Mouse (Mus musculus) cerebellum, adult 18-20 months (tissue): ENCODE results near the gene Zkscan1.
"Not testable (repeated sequence)": the region's sequence is repeated elsewhere in the genome, so short reads cannot be mapped to it uniquely, and the experiment has no call there.

Experiments used
- DNase-seq, 2 experiments: peaks; one replicate each; pipeline ENCODE4 v3.0.0; 2021

The Zkscan1 gene

DNA sequence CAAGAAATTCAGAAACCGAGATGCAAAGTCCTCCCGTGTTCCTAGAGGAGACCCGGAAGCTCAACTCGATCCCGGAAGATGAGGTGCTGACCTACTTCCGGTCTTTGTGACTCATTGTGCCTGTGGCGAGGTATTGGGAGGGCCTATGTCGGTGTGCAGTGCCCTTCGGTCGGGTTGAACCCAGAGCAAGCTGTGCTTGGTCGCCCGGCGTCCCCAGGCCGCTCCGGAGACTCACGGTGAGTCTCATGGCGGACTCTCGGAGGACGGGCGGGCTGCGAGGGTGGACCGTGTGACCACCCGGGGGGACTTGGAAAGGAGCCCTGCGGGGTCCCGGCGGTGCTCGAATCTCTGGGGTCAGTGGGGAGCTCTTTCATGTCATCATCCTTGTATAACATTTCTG is at the start of gene Zkscan1:
TSS of gene Zkscan1 (plus strand) at position 89 of the 400 bp plus-strand sequence.
- DNase-seq: peak; percentile 80 to 87

DNA sequence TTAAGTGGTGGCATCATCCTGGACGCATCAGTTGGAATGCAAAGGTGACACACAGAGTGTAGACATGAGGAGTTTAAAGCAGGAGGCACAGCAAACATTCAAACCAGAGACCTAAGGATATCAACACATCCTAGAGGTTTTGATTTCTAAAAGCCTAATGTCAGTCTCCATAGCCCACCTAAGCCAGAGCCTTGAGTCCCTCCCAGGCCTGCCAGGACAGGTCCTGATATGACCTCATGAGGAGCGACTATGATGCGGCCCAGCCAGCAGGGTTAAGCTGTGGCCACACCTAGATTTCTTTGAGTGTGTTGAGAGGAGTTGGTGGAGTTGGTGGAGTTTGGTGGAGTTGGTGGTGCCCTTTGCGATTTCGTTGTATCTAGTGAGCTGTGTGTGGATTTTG is 32.0 kb upstream of the Zkscan1 start, which contains the start of gene Smok3c:
TSS of gene Smok3c (plus strand) at position 301 of the 400 bp plus-strand sequence.
- DNase-seq: not testable (repeated sequence)

DNA sequence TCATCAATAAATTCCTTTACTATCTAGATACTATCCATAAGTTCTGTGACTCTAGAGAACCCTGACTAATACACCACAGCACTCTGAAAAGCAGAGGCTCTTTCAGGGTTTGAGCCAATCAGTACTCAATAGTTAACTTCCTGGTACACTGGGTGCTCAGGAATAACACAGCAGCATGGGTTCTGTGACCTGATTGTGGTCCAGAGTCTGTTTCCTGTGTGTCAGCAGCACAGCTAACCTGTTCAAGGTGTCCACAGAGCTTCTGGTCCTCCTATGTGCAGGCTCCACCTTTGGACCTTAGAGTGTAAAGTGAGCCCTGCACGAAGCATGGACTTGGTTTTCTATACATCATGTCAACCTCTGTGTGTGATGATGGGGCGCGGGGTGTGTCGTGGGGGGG is 11.1 kb upstream of the Zkscan1 start:
- DNase-seq: no peak

DNA sequence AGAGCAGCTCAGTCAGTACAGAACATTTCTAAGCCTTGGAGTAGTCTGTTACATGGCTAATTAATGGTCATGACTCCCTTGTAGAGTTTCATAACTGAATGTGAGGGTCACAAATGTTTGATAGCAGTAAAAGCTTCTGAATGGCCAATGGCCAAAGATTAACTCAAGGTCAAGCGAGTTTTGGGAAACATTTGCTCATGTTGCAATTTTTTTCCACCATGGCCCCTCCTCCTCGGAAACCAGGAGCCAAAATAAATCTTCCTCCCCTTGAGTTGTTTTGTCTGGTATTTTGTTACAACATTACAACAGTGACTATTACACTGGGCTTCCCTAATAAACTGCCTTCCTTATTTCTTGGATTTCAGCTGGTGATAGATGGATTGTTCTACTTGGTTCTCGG is 9.2 kb upstream of the Zkscan1 start:
- no peak for DNase-seq

GRCm38 (mm10) chr5:138076148-138076547 is 8.7 kb upstream of the Zkscan1 start:
- DNase-seq: no peak

DNA sequence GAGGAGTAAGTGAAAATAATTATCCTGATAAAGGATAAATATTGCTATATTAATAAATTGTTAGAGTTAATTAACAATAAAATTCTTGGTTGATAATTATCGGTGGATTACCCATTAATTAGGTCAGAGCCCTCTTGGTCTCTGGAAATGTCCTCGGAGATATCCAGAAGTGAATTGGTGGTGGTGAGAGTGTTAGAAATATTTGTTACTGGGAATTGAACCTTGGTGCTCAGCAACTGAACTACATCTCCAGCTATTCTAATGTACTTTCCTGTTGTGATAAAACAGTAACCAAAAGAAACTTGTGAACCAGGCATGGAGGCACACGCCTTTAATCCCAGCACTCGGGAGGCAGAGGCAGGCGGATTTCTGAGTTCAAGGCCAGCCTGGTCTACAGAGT is 4.4 kb upstream of the Zkscan1 start:
- no peak for DNase-seq

DNA sequence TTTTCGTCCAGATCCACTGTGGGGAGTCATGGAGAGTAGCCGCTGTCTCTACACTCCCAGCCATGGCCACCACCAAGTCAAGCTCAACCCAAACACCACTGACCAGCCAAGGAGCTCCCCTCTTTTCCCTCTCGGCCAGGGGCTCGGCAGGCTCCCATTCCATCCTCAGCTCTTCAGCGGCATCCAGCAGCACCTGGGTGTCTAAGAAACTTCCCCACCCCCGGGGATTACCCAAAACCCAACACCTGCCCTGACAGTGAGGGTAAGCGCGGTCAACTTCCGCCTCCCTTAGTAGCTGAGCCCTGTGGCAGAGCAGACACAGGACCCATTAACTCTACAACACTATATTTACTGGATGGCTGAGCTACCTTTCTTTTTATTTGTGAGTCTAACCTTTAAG is 3.4 kb upstream of the Zkscan1 start:
- DNase-seq: no peak

- DNase-seq: no peak
Measured at GRCm38 (mm10) chr5:138083318-138083900, 1.5 kb upstream of the Zkscan1 start.

GRCm38 (mm10) chr5:138083936-138084335 is 948 bp upstream of the Zkscan1 start:
- no peak for DNase-seq

- peak in 1 of 2 experiments; percentile 15 for DNase-seq
Measured at GRCm38 (mm10) chr5:138084507-138084906, 377 bp upstream of the Zkscan1 start.

- DNase-seq: no peak
Measured at GRCm38 (mm10) chr5:138085421-138085911, 582 bp downstream of the Zkscan1 start.

DNA sequence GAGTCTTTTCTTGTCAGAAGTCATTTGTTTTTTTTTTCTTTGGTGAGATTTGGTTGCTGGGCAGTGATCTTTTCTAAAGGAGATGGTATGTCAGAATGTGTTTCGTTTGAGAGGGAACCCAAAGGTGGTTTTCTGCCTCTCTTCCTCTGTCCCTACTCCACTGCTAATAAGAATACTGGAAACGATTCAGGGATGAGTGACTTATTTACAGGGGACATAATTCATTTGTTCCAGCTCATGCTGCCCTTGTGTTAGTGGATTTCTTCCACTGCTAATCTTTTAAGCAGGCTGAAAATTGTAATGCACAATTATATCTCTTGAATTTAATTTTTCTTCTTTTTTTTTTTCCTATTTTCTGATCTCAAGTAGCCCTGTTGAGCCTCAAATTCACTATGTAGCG is 2.0 kb downstream of the Zkscan1 start:
- DNase-seq: no peak

GRCm38 (mm10) chr5:138088366-138088765 is 3.5 kb downstream of the Zkscan1 start:
- DNase-seq: no peak

- DNase-seq: no peak
Measured at GRCm38 (mm10) chr5:138089108-138089551, 4.2 kb downstream of the Zkscan1 start.

DNA sequence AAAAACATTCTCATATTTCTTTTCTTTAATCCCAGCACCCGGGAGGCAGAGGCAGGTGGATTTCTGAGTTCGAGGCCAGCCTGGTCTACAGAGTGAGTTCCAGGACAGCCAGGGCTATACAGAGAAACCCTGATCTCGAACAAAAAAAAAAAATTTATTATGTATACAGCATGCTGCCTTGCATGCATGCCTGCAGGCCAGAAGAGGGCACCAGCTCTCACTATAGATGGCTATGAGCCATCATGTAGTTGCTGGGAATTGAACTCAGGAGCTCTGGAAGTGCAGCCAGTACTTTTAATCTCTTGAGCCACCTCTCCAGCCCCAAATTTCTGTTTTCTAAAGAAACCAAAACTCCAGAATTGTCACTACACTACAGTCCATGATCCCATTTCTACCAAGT is 5.4 kb downstream of the Zkscan1 start:
- no peak for DNase-seq

GRCm38 (mm10) chr5:138090737-138091136 is 5.9 kb downstream of the Zkscan1 start:
- DNase-seq: no peak

DNA sequence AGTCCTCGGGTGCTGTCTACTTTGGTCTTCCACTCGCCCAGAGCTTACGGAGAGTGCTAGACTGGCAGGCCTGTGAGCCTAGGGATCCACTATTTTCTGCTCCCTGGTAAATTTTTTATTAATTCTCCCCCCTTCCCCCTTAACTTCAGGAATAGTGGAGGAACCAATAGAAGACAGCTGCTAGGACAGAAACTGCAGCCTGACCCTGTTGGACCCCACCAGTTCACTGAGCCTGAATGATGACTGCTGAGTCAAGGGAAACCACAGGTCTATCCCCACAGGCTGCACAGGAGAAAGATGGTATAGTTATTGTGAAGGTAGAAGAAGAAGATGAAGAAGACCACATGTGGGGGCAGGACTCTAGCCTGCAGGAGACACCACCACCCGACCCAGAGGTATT is 7.9 kb downstream of the Zkscan1 start:
- no peak for DNase-seq

- no peak for DNase-seq
Measured at GRCm38 (mm10) chr5:138094474-138094873, 9.6 kb downstream of the Zkscan1 start.

GRCm38 (mm10) chr5:138104976-138105375 is 20.1 kb downstream of the Zkscan1 start:
- DNase-seq: no peak

GRCm38 (mm10) chr5:138107130-138107529 is 22.2 kb downstream of the Zkscan1 start:
- no peak for DNase-seq

- not testable (repeated sequence) for DNase-seq
Measured at GRCm38 (mm10) chr5:138109847-138110396, 25.0 kb downstream of the Zkscan1 start.

GRCm38 (mm10) chr5:138116255-138117198 is 31.6 kb downstream of the Zkscan1 start, which contains the start of gene Zscan21:
Gene Zscan21, plus strand, starts transcription at chr5:138116903.
- DNase-seq: peak; percentile 90 to 91
